Mouse (Mus musculus) intestine, embryonic 16.5 days (tissue): ENCODE data around the gene Mrps2. TPM values are rescaled to one million over a fixed set of nuclear protein-coding genes. Genes with fewer than 3 reads are reported as not detected.
"Not testable (repeated sequence)": the region's sequence is repeated elsewhere in the genome, so short reads cannot be mapped to it uniquely, and the experiment has no call there.

Experiments used
- ATAC-seq: fragments of 200-750 bp; cut with Nextera tagmentation; 2 replicates; pipeline ENCODE4 v1.8.0; 2017; ENCODE audit warnings: moderate TSS enrichment, moderate library complexity
- H3K27ac ChIP-seq: fragments of 300-500 bp; sonication (generic); 2 replicates; pipeline ENCODE4 v1.5.1; 2014; ENCODE audit warnings: mild to moderate bottlenecking, low read length
- H3K27me3 ChIP-seq: fragments of 300-500 bp; sonication (generic); replicated peaks from 2 replicates; pipeline ENCODE4 v1.6.1; 2014; ENCODE audit warnings: low read length, control low read depth, mixed read lengths; ENCODE audit not compliant: control insufficient read depth, insufficient read depth
- H3K36me3 ChIP-seq: fragments of 300-500 bp; sonication (generic); 2 replicates; pipeline ENCODE4 v1.6.1; 2014; ENCODE audit warnings: low read length, control low read depth; ENCODE audit not compliant: control insufficient read depth, insufficient read depth
- H3K4me1 ChIP-seq: fragments of 300-500 bp; sonication (generic); 2 replicates; pipeline ENCODE4 v1.6.1; 2014; ENCODE audit warnings: low read length, control low read depth, mixed read lengths; ENCODE audit not compliant: control insufficient read depth, insufficient read depth
- H3K4me2 ChIP-seq: fragments of 300-500 bp; sonication (generic); 2 replicates; pipeline ENCODE4 v1.6.1; 2014; ENCODE audit warnings: low read depth, low read length, control low read depth
- H3K4me3 ChIP-seq: fragments of 300-500 bp; sonication (generic); 2 replicates; pipeline ENCODE4 v1.5.1; 2014; ENCODE audit warnings: mild to moderate bottlenecking, low read length
- H3K9ac ChIP-seq: fragments of 300-500 bp; sonication (generic); 2 replicates; pipeline ENCODE4 v1.6.1; 2014; ENCODE audit warnings: low read depth, low read length
- H3K9me3 ChIP-seq: fragments of 300-500 bp; sonication (generic); 2 replicates; pipeline ENCODE4 v1.6.1; 2016; ENCODE audit warnings: low read length, control low read depth; ENCODE audit not compliant: control insufficient read depth
- WGBS: fragments of 180-500 bp; shearing (Covaris S2); extraction: QIAGEN DNeasy Blood & Tissue Kit; methylation state at CpG from one replicate; pipeline ENCODE4 v1.1.7; 2014; 5-methylcytosine and 5-hydroxymethylcytosine counted together
- polyA plus RNA-seq: library from polyadenylated mRNA; unstranded; fragments of >200 nt; fragmentation: Nextera tagmentation; extraction: Ambion mirVana; gene quantifications from 2 replicates; pipeline ENCODE4 v1.2.1, GENCODE M21; 2015

Mrps2 gene
- polyA plus RNA-seq, 1 experiment from 2014 or later: 66.9 TPM

GRCm38 (mm10) chr2:28495801-28496595 lies 28.1 kb downstream of the Mrps2 start:
- ATAC-seq: 0 out of 2 replicates have a peak, but pooled peaks have one; percentile 5

GRCm38 (mm10) chr2:28496671-28497070 lies 28.8 kb downstream of the Mrps2 start, which contains the start of gene Gbgt1:
TSS of gene Gbgt1 (plus strand) at chr2:28496891.
- Histone ChIP-seq H3K4me2 (peak within 1 kb of the TSS; percentile 19; the same call in 1 of the 2 replicates), H3K4me1 (peaks cover 13% of the 10 kb centered on the region), H3K9me3 (no peaks in the 10 kb centered on the region), H3K27me3 (no peaks in the 10 kb centered on the region), H3K9ac (peak within 1 kb of the TSS; percentile 12; the same call in 1 of the 2 replicates), H3K4me3 (peak within 1 kb of the TSS; percentile 1; the same call in 1 of the 2 replicates), H3K27ac (peak within 1 kb of the TSS; percentile 30), H3K36me3 (no peaks in the 10 kb centered on the region)
- WGBS: 60% methylated on average over 5 of the region's 5 CpGs
- peak; percentile 50 for ATAC-seq

More at GRCm38 (mm10) chr2:28495801-28496595, 28.1 kb downstream of the Mrps2 start:
- Histone ChIP-seq H3K27me3 (no peaks in the 10 kb centered on the region), H3K4me1 (peaks cover 13% of the 10 kb centered on the region), H3K4me2 (no peak overlapping the region), H3K9me3 (no peaks in the 10 kb centered on the region), H3K36me3 (no peaks in the 10 kb centered on the region), H3K27ac (peak overlapping the region; percentile 30), H3K9ac (0 out of 2 replicates have a peak overlapping the region, but pooled peaks have one; percentile 12), H3K4me3 (no peak overlapping the region)
- 74% methylated on average over 16 of the region's 16 CpGs for WGBS

GRCm38 (mm10) chr2:28497561-28497960 lies 29.7 kb downstream of the Mrps2 start:
- 85% methylated on average over 5 of the region's 5 CpGs for WGBS
- H3K4me3 ChIP-seq: peak overlapping the region; percentile 1; the same call in 1 of the 2 replicates

DNA sequence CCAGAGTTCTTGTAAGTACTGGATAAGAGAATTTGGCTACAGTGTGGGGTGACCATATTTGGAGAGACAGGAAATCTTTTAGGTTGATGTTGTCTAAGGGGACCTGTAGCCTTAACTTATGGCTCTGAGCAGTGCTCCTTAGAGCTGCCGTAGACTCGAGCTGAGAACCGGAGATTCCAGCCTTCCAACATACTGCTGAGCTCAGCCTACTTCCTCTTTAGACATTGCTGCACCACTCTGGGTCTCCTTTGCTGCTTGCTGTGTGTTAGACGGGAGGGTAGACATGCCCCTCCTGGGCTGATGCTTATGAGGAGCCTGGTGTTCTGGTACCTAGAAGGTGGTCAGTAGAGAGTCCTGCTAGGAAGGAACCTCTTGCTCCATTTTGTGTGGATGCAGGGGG lies 30.6 kb downstream of the Mrps2 start:
- H3K4me2 ChIP-seq: no peak overlapping the region
- no peaks in the 10 kb centered on the region for H3K9me3 ChIP-seq
- peaks cover 13% of the 10 kb centered on the region for H3K4me1 ChIP-seq
- H3K27me3 ChIP-seq: no peaks in the 10 kb centered on the region
- WGBS: 83% methylated on average over 4 of the region's 4 CpGs
- no peaks in the 10 kb centered on the region for H3K36me3 ChIP-seq
- no peak overlapping the region for H3K4me3 ChIP-seq
- H3K27ac ChIP-seq: no peak overlapping the region
- ATAC-seq: no peak
- no peak overlapping the region for H3K9ac ChIP-seq

More at GRCm38 (mm10) chr2:28497561-28497960, 29.7 kb downstream of the Mrps2 start:
- Histone ChIP-seq H3K36me3 (no peaks in the 10 kb centered on the region), H3K9me3 (no peaks in the 10 kb centered on the region), H3K4me2 (no peak overlapping the region), H3K27me3 (no peaks in the 10 kb centered on the region), H3K4me1 (peaks cover 13% of the 10 kb centered on the region), H3K9ac (no peak overlapping the region), H3K27ac (no peak overlapping the region)
- no peak for ATAC-seq

- Histone ChIP-seq H3K9ac (no peak overlapping the region), H3K27me3 (no peaks in the 10 kb centered on the region), H3K9me3 (no peaks in the 10 kb centered on the region), H3K27ac (no peak overlapping the region), H3K4me3 (no peak overlapping the region), H3K4me1 (no peaks in the 10 kb centered on the region), H3K4me2 (no peak overlapping the region), H3K36me3 (no peaks in the 10 kb centered on the region)
- no peak for ATAC-seq
- 83% methylated on average over 10 of the region's 10 CpGs for WGBS
Observed at GRCm38 (mm10) chr2:28502987-28503386, 35.1 kb downstream of the Mrps2 start.

DNA sequence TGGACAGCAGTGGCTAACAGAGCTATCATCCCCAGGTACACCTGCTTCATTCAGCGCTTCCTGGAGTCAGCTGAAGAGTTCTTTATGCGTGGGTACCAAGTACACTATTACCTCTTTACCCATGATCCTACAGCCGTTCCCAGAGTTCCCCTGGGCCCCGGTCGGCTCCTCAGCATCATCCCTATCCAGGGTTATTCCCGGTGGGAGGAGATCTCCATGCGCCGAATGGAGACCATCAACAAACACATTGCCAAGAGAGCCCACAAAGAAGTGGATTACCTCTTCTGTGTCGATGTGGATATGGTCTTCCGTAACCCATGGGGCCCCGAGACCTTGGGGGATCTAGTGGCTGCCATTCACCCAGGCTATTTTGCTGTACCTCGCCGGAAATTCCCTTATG lies 36.8 kb downstream of the Mrps2 start:
- Histone ChIP-seq H3K4me1 (no peaks in the 10 kb centered on the region), H3K27me3 (no peaks in the 10 kb centered on the region), H3K9ac (no peak overlapping the region), H3K4me3 (no peak overlapping the region), H3K4me2 (no peak overlapping the region), H3K9me3 (no peaks in the 10 kb centered on the region), H3K27ac (no peak overlapping the region), H3K36me3 (no peaks in the 10 kb centered on the region)
- ATAC-seq: no peak
- 90% methylated on average over 13 of the region's 13 CpGs for WGBS

- ATAC-seq: no peak
- Histone ChIP-seq H3K36me3 (no peaks in the 10 kb centered on the region), H3K4me1 (no peaks in the 10 kb centered on the region), H3K4me3 (no peak within 1 kb of the TSS), H3K9me3 (no peaks in the 10 kb centered on the region), H3K4me2 (no peak within 1 kb of the TSS), H3K27ac (no peak within 1 kb of the TSS), H3K27me3 (no peaks in the 10 kb centered on the region), H3K9ac (no peak within 1 kb of the TSS)
- 77% methylated on average over 3 of the region's 3 CpGs for WGBS
Observed at GRCm38 (mm10) chr2:28505795-28506194, 37.9 kb downstream of the Mrps2 start, which contains the start of gene Gm10134. TSS of gene Gm10134 (plus strand) at chr2:28506095.

DNA sequence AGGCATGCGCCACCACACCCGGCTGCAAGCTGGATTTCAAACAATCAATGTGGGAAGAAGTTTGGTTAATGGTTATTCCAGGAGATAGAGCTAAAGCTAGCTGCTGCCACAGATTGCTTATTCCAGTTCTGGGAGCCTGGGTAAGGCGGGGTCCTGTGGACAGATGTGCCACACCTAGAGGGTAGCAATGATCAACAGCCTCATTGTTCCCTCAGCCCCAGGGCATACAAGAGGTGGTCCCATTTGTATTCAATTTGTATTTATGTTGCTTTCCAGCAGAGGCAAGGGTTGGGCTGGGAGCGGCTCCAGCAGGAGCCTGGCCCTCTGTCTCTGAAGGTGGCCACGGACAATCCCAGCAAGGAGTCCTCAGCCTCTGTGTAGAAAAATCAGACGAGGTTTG lies 38.4 kb downstream of the Mrps2 start:
- Histone ChIP-seq H3K4me3 (no peak overlapping the region), H3K4me1 (no peaks in the 10 kb centered on the region), H3K9ac (no peak overlapping the region), H3K9me3 (no peaks in the 10 kb centered on the region), H3K4me2 (no peak overlapping the region), H3K27me3 (no peaks in the 10 kb centered on the region), H3K27ac (no peak overlapping the region), H3K36me3 (no peaks in the 10 kb centered on the region)
- WGBS: 83% methylated on average over 6 of the region's 6 CpGs
- ATAC-seq: no peak

GRCm38 (mm10) chr2:28511600-28511999 lies 43.7 kb downstream of the Mrps2 start:
- H3K4me2 ChIP-seq, H3K27ac ChIP-seq, H3K4me3 ChIP-seq, H3K9me3 ChIP-seq, H3K27me3 ChIP-seq, ATAC-seq, H3K36me3 ChIP-seq, H3K9ac ChIP-seq: not testable (repeated sequence)
- 54% methylated on average over 5 of the region's 5 CpGs for WGBS
- H3K4me1 ChIP-seq: peaks cover 17% of the 10 kb centered on the region
